Mouse (Mus musculus): ENCODE measurements at regions not wholly inside any gene's neighbourhood (a gene's known extent, or its start where the extent isn't known, plus 50 kb on each side); places are given as distances from the start of the nearest gene placed in this dataset.

GRCm38 (mm10) chr1:82007943-82008342 lies 225.0 kb upstream of the Gm9747 start:
- Histone ChIP-seq H3K27ac (ENCODE audit: insufficient read depth, low read length) (0 out of 2 replicates have a peak overlapping the region, but pooled peaks have one; percentile 8), H3K4me3 (ENCODE audit: insufficient read depth, low read length) (no peak overlapping the region), H3K4me1 (ENCODE audit: control insufficient read depth, insufficient read depth, low read length) (peaks cover 6% of the 10 kb centered on the region)
- TF ChIP-seq CTCF (IDR thresholded peaks at IDR 0.05; ENCODE audit: borderline replicate concordance, insufficient read depth, low read length) (no peak), POLR2A (IDR thresholded peaks at IDR 0.05; ENCODE audit: low read depth, low read length) (no peak)

- Histone ChIP-seq H3K4me3 (ENCODE audit: insufficient read depth, low read length) (no peak overlapping the region), H3K27ac (ENCODE audit: insufficient read depth, low read length) (peak overlapping the region; percentile 64), H3K4me1 (ENCODE audit: control insufficient read depth, insufficient read depth, low read length) (peaks cover 6% of the 10 kb centered on the region)
- TF ChIP-seq POLR2A (IDR thresholded peaks at IDR 0.05; ENCODE audit: low read depth, low read length) (no peak), CTCF (IDR thresholded peaks at IDR 0.05; ENCODE audit: borderline replicate concordance, insufficient read depth, low read length) (no peak)
These were observed 224.1 kb upstream of the Gm9747 start for GRCm38 (mm10) chr1:82008805-82009204.

- Histone ChIP-seq H3K27ac (ENCODE audit: insufficient read depth, low read length) (no peak overlapping the region), H3K4me3 (ENCODE audit: insufficient read depth, low read length) (no peak overlapping the region), H3K4me1 (ENCODE audit: control insufficient read depth, insufficient read depth, low read length) (peaks cover 6% of the 10 kb centered on the region)
- no peak for TF ChIP-seq CTCF (IDR thresholded peaks at IDR 0.05; ENCODE audit: borderline replicate concordance, insufficient read depth, low read length)
- TF ChIP-seq POLR2A (IDR thresholded peaks at IDR 0.05; ENCODE audit: low read depth, low read length) = no peak
These were observed 221.9 kb upstream of the Gm9747 start for GRCm38 (mm10) chr1:82010995-82011394.

DNA sequence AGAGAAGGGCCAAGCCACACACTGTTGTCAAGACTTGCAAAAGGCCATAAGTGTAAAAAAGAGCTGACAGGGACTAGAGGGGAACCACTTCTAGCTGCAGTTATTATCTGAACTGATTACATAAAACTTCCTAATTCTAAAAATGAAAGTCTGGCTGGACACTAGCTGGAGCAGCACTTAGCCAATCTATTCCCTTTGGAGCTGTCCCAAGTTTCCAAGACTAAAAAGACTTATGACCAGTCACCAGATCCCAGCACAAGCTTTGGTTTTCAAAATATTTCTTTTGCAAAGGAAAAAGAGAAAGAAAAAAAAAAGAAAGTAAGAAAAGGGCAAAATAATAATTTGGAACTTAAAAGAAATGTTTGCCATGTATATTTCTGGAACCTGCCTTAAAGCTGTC lies 217.6 kb upstream of the Gm9747 start:
- Histone ChIP-seq H3K4me1 (ENCODE audit: control insufficient read depth, insufficient read depth, low read length) (no peaks in the 10 kb centered on the region), H3K4me3 (ENCODE audit: insufficient read depth, low read length) (no peak overlapping the region), H3K27ac (ENCODE audit: insufficient read depth, low read length) (no peak overlapping the region)
- TF ChIP-seq CTCF (IDR thresholded peaks at IDR 0.05; ENCODE audit: borderline replicate concordance, insufficient read depth, low read length) = no peak
- no peak for TF ChIP-seq POLR2A (IDR thresholded peaks at IDR 0.05; ENCODE audit: low read depth, low read length)

DNA sequence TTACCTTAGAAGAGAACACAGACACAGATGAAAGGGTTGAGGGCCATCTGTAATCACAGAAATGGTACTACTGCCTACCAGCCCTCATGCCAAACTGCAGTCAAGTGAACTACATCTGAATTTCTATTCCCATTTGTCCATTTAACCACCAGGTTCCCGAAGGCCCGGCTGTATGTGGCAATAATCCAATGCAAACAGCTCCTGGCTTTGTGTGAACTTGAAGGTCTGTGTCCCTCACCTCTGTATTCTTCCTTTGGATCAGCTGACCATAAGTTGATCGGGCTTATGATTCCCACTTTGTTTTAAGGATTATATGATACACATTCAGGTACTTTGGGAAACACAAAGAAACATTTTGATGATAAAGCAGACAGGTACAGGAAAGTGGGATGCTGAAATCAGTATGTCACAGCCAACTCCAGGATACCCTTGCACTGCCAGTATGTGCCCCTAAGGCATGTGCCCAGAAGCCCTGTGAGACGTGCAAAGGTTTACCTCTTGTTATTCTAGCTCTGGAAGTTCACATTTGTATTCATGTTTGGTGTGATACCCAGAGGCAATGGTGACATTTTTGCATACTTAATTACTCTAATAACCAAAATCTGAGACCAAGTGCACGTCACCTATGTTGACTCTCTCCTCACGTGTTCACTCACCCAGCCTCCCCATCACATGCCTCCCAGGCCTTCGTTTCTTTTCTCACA lies 214.1 kb upstream of the Gm9747 start:
- Histone ChIP-seq H3K4me1 (ENCODE audit: control insufficient read depth, insufficient read depth, low read length) (no peaks in the 10 kb centered on the region), H3K27ac (ENCODE audit: insufficient read depth, low read length) (no peak overlapping the region), H3K4me3 (ENCODE audit: insufficient read depth, low read length) (no peak overlapping the region)
- TF ChIP-seq CTCF (IDR thresholded peaks at IDR 0.05; ENCODE audit: borderline replicate concordance, insufficient read depth, low read length) = no peak
- TF ChIP-seq POLR2A (IDR thresholded peaks at IDR 0.05; ENCODE audit: low read depth, low read length) = no peak

DNA sequence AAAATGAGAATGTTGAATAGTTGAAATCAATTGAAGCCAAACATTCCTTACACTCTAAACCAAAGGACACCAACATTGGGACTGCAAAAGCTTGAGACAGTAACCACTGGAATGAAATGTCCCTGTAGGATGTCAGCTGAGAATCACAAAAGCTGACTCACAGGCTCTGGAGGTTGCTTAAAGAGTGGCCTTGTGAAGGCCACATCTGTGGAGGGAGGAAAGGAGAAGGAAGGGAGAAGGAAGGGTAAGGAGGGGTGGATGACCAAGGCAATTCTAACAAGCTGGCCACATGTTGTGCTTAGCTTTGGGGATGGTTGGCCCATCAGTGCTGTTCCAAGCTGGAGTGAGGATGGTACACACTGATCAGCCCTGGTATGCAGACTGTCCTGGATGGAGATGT lies 205.2 kb upstream of the Gm9747 start:
- TF ChIP-seq CTCF (IDR thresholded peaks at IDR 0.05; ENCODE audit: borderline replicate concordance, insufficient read depth, low read length) (no peak), POLR2A (IDR thresholded peaks at IDR 0.05; ENCODE audit: low read depth, low read length) (no peak)
- no peak overlapping the region for H3K27ac ChIP-seq (ENCODE audit: insufficient read depth, low read length)
- H3K4me3 ChIP-seq (ENCODE audit: insufficient read depth, low read length) = no peak overlapping the region
- H3K4me1 ChIP-seq (ENCODE audit: control insufficient read depth, insufficient read depth, low read length) = no peaks in the 10 kb centered on the region

DNA sequence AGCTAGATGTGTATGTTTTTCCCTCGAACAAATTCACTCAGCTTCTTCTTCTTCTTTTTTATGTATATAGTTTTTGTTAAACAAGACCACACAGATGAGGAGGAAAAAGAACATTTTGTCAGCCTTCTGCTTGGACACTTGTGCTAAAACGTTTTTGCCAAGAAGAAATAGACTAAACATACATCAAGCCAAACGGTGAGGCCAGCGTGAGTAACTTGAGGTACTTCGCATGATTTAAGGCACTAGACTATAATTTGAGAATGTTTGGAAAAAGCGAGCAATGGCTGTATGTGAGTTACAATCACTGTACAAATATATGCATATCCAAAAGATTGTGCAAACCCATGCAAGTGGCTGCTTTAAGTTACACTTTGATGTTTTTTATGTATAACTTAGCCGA lies 201.8 kb upstream of the Gm9747 start:
- TF ChIP-seq CTCF (IDR thresholded peaks at IDR 0.05; ENCODE audit: borderline replicate concordance, insufficient read depth, low read length) (no peak), POLR2A (IDR thresholded peaks at IDR 0.05; ENCODE audit: low read depth, low read length) (no peak)
- Histone ChIP-seq H3K4me3 (ENCODE audit: insufficient read depth, low read length) (no peak overlapping the region), H3K4me1 (ENCODE audit: control insufficient read depth, insufficient read depth, low read length) (no peaks in the 10 kb centered on the region), H3K27ac (ENCODE audit: insufficient read depth, low read length) (no peak overlapping the region; the same call in 1 of the 2 replicates)

DNA sequence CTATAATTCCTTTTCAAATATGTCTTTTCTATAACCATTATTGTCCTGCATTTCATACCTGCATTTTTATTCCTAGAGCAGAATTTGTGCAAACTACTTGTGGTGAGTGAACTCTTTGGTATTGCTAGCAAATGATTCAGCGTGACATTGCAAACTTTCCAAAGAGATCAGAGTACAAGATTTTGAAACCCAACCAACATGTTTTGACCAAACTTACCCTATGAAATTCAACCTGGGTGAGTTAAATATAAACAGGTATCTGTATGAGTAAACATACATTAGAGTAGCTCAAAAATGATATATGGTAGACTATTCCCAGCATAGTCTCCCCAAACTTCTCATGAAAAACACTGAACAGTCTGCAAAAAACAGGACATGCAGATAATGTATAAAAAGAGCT lies 200.5 kb upstream of the Gm9747 start:
- TF ChIP-seq CTCF (IDR thresholded peaks at IDR 0.05; ENCODE audit: borderline replicate concordance, insufficient read depth, low read length) (no peak), POLR2A (IDR thresholded peaks at IDR 0.05; ENCODE audit: low read depth, low read length) (no peak)
- H3K4me3 ChIP-seq (ENCODE audit: insufficient read depth, low read length) = no peak overlapping the region

GRCm38 (mm10) chr1:82038171-82038570 lies 194.7 kb upstream of the Gm9747 start:
- H3K27ac ChIP-seq (ENCODE audit: insufficient read depth, low read length) = no peak overlapping the region
- no peak for TF ChIP-seq CTCF (IDR thresholded peaks at IDR 0.05; ENCODE audit: borderline replicate concordance, insufficient read depth, low read length)
- TF ChIP-seq POLR2A (IDR thresholded peaks at IDR 0.05; ENCODE audit: low read depth, low read length) = no peak

More for the DNA sequence above, 200.5 kb upstream of the Gm9747 start:
- no peaks in the 10 kb centered on the region for H3K4me1 ChIP-seq (ENCODE audit: control insufficient read depth, insufficient read depth, low read length)
- H3K27ac ChIP-seq (ENCODE audit: insufficient read depth, low read length) = no peak overlapping the region

GRCm38 (mm10) chr1:82038698-82039097 lies 194.2 kb upstream of the Gm9747 start:
- H3K4me1 ChIP-seq (ENCODE audit: control insufficient read depth, insufficient read depth, low read length) = peaks cover 11% of the 10 kb centered on the region
- no peak overlapping the region for H3K4me3 ChIP-seq (ENCODE audit: insufficient read depth, low read length)
- no peak for TF ChIP-seq CTCF (IDR thresholded peaks at IDR 0.05; ENCODE audit: borderline replicate concordance, insufficient read depth, low read length)
- TF ChIP-seq POLR2A (IDR thresholded peaks at IDR 0.05; ENCODE audit: low read depth, low read length) = no peak
- H3K27ac ChIP-seq (ENCODE audit: insufficient read depth, low read length) = no peak overlapping the region

More at GRCm38 (mm10) chr1:82038171-82038570, 194.7 kb upstream of the Gm9747 start:
- no peak overlapping the region for H3K4me3 ChIP-seq (ENCODE audit: insufficient read depth, low read length)
- peaks cover 11% of the 10 kb centered on the region for H3K4me1 ChIP-seq (ENCODE audit: control insufficient read depth, insufficient read depth, low read length)
